ENCODE assay signal across 20 mouse cellular contexts in the genomic region with DNA sequence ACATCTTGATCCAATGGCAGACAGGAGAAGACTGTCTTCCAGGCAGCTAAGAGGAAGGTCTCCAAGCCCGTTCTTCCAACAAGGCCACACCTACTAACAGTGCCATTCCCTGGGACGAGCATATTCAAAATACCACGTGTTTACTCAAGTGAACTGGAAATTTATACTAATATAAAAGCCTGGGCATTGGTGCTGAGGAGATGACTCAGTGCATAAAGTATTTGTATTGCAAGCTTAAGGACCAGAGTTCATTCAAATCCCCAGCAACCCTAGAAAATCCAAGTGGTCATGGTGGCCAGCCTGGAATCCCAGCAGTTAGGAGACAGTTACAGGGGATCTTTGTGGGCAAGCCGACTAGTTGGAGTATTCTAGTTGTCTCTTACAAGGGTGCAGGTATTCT.
"Had no signal": no experiment of that assay in that cellular context is flagged by ENCODE, and none has a peak within 500 bp of the region (broad histone marks: within the 10 kb centered on the region; RNA-seq: fewer than 3 reads in every experiment).

No protein-coding gene starts in this region.

- H3K9me3 ChIP-seq: liver, embryonic 13.5 days; midbrain, embryonic 10.5 days; midbrain, embryonic 13.5 days; neural tube, embryonic 12.5 days; neural tube, embryonic 15.5 days; stomach, embryonic 15.5 days had no signal

- H3K4me2 ChIP-seq: liver, embryonic 13.5 days; lung, embryonic 14.5 days; midbrain, embryonic 13.5 days; neural tube, embryonic 12.5 days; neural tube, embryonic 15.5 days; stomach, embryonic 15.5 days had no signal

- H3K27ac ChIP-seq: layer of hippocampus, adult 2 months; liver, embryonic 13.5 days; midbrain, embryonic 10.5 days; midbrain, embryonic 13.5 days; neural tube, embryonic 12.5 days; neural tube, embryonic 15.5 days; stomach, embryonic 15.5 days had no signal

- H3K36me3 ChIP-seq: liver, embryonic 13.5 days; midbrain, embryonic 10.5 days; midbrain, embryonic 13.5 days; neural tube, embryonic 12.5 days; neural tube, embryonic 15.5 days; stomach, embryonic 15.5 days had no signal

- H3K27me3 ChIP-seq: liver, embryonic 13.5 days; midbrain, embryonic 13.5 days; neural tube, embryonic 12.5 days; neural tube, embryonic 15.5 days; stomach, embryonic 15.5 days had no signal

- ATAC-seq: midbrain, embryonic 13.5 days; midbrain, embryonic 16.5 days had no signal

- H3K9ac ChIP-seq: liver, embryonic 13.5 days; lung, embryonic 14.5 days; midbrain, embryonic 13.5 days; neural tube, embryonic 12.5 days; neural tube, embryonic 15.5 days; stomach, embryonic 15.5 days had no signal

- DNase-seq: kidney, adult 18-20 months; kidney, adult 9 months; kidney, postnatal 14 days; layer of hippocampus, adult 9-11 months; liver, embryonic 13.5 days; lung, embryonic 14.5 days; lung, postnatal 10 days; lung, postnatal 36 days; right cerebral cortex, adult 18-20 months; right cerebral cortex, postnatal 14 days; spleen, adult 18-20 months; thymus, postnatal 25 days had no signal

- H3K4me1 ChIP-seq: liver, embryonic 13.5 days; stomach, embryonic 15.5 days had no signal

- H3K4me3 ChIP-seq: layer of hippocampus, adult 2 months; liver, embryonic 13.5 days; megakaryocyte, embryonic 14.5 days; midbrain, embryonic 10.5 days; midbrain, embryonic 13.5 days; neural tube, embryonic 12.5 days; neural tube, embryonic 15.5 days; stomach, embryonic 15.5 days had no signal
